Mouse (Mus musculus) heart, adult 2 months (tissue): Measurements from ENCODE around the gene Atg10. TPM values are rescaled to one million over a fixed set of nuclear protein-coding genes. Genes with fewer than 3 reads are reported as not detected.

Experiments
- DNase-seq, 2 experiments: peaks; one replicate each; pipeline ENCODE4 v3.0.0; 2021
- H3K27ac ChIP-seq: fragments of 200-600 bp; 2 replicates; pipeline ENCODE4 v1.8.1; 2022
- H3K27me3 ChIP-seq: fragments of 200-500 bp; 2 replicates; pipeline ENCODE4 v1.6.1; 2012; ENCODE audit warnings: mild to moderate bottlenecking, low read length, inconsistent platforms, mixed read lengths; ENCODE audit not compliant: control insufficient read depth, insufficient read depth
- H3K36me3 ChIP-seq: fragments of 200-500 bp; 2 replicates; pipeline ENCODE4 v1.6.1; 2012; ENCODE audit warnings: low read length, inconsistent platforms; ENCODE audit not compliant: control insufficient read depth, insufficient read depth
- H3K4me1 ChIP-seq: fragments of 200-500 bp; 2 replicates; pipeline ENCODE4 v1.6.1; 2011; ENCODE audit warnings: low read length; ENCODE audit not compliant: control insufficient read depth, insufficient read depth
- H3K4me3 ChIP-seq: fragments of 200-600 bp; 2 replicates; pipeline ENCODE4 v1.8.1; 2022
- H3K79me2 ChIP-seq: fragments of 200-500 bp; replicated peaks from 2 replicates; pipeline ENCODE4 v1.6.1; 2012; ENCODE audit warnings: mild to moderate bottlenecking, inconsistent platforms, low read length, moderate library complexity, mixed read lengths; ENCODE audit not compliant: control insufficient read depth, insufficient read depth
- H3K9ac ChIP-seq: fragments of 200-500 bp; 2 replicates; pipeline ENCODE4 v1.6.1; 2012; ENCODE audit warnings: low read depth, mild to moderate bottlenecking, control low read depth, inconsistent platforms, low read length, mixed read lengths
- CTCF ChIP-seq: fragments of 200-600 bp; IDR thresholded peaks from 2 replicates; pipeline ENCODE4 v1.8.1; 2022; ENCODE audit warnings: antibody characterized with exemption, mild to moderate bottlenecking, moderate library complexity
- EP300 ChIP-seq: fragments of 200-500 bp; IDR thresholded peaks from 2 replicates; pipeline ENCODE4 v1.6.1; 2011; ENCODE audit warnings: low read depth, low read length, control low read depth; ENCODE audit not compliant: insufficient read depth
- POLR2A ChIP-seq: fragments of 200-500 bp; IDR thresholded peaks from 2 replicates; pipeline ENCODE4 v1.6.1; 2011; ENCODE audit warnings: mild to moderate bottlenecking, low read depth, low read length, control low read depth; ENCODE audit not compliant: insufficient read depth
- WGBS: fragments of 180-500 bp; shearing (Covaris S2); methylation state at CpG from one replicate; pipeline ENCODE4 v1.1.7; 2018; 5-methylcytosine and 5-hydroxymethylcytosine counted together
- intact Hi-C: fragments of 180-260 bp; cut with DNase I; formaldehyde crosslinking; loops from one replicate; pipeline ENCODE4 v1.15.1; 2025
- polyA plus RNA-seq: library from polyadenylated mRNA; depleted of rRNA; stranded (reverse); fragments of >200 nt; gene quantifications from 2 replicates; pipeline ENCODE4 v1.2.3, GENCODE M21; 2012
- total RNA-seq, 2 experiments: library from RNA; stranded (reverse); gene quantifications; 2 replicates each; pipeline ENCODE4 v1.2.3; 2021

Atg10 gene
- total and polyA plus RNA-seq, 3 experiments: 5.9 to 27.1 (median 25.1) TPM

DNA sequence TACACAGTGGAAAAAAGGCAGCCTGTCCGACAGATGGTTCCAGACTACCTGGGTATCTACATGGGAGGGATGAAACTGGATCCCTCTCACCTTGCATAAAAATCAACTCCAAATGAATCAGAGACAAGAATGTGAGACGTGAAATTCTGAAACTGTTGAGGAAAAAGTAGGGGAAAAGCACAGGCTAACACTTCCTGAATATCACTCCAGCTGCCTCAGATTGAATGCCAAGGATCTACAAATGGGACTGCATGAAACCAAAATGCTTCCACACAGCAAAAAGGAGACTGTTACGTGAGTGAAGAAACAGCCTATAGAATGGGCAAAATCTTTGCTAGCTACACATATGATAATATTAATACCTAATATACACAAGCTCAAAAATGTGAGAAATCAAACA is 238.4 kb downstream of the Atg10 start:
- H3K79me2 ChIP-seq: no peaks in the 10 kb centered on the region
- H3K27ac ChIP-seq: no peak overlapping the region
- TF ChIP-seq POLR2A: no peak
- H3K36me3 ChIP-seq: no peaks in the 10 kb centered on the region
- no peaks in the 10 kb centered on the region for H3K4me1 ChIP-seq
- H3K4me3 ChIP-seq: no peak overlapping the region
- DNase-seq: no peak
- no peak overlapping the region for H3K9ac ChIP-seq
- intact Hi-C loops: no loop called here
- H3K27me3 ChIP-seq: no peaks in the 10 kb centered on the region
- WGBS: 70% methylated on average over 3 of the region's 3 CpGs

DNA sequence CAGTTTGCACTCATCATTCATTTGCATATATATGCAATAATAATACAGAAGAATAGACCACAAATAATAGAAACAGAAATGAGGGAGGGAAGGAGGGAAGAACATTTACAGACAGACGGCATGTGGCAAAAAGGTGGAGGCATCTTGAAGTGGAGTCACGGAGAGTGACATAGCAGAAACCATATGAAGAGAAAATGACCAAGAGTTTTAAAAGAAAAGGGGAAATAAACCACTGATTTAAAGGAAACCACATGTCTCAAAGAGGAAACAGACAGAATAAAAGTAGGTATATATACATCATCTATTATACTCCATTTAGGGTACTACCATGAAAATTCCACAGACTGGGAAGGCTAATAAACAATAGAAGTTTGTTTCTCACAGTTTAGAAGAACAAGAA is 239.7 kb downstream of the Atg10 start:
- H3K9ac ChIP-seq: no peak overlapping the region
- H3K36me3 ChIP-seq: no peaks in the 10 kb centered on the region
- H3K79me2 ChIP-seq: no peaks in the 10 kb centered on the region
- TF ChIP-seq EP300: no peak
- TF ChIP-seq CTCF: no peak
- no peak for TF ChIP-seq POLR2A
- H3K4me3 ChIP-seq: no peak overlapping the region
- WGBS: 81% methylated on average over 2 of the region's 2 CpGs
- no peak overlapping the region for H3K27ac ChIP-seq
- intact Hi-C loops: no loop called here
- DNase-seq: no peak
- H3K27me3 ChIP-seq: no peaks in the 10 kb centered on the region
- H3K4me1 ChIP-seq: no peaks in the 10 kb centered on the region

DNA sequence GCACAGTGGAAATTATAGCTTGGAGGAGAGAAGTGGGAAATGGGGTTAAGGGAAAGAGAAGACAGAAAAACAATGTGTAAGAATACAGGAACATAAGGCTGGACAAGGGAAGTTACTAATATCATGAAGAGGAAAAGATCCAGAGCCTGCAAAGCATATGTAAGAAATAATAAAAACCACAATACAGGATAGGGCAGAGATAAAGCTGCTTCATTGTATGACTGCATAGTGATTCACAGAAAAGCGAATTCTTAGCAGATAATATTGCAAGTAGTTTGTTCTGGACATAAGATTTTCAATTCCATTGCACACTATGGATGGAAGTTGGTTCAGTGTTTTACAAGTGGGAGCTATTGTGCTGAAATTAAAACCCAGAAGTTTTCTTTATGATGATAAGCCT is 242.0 kb downstream of the Atg10 start:
- intact Hi-C loops: no loop called here
- no peak for DNase-seq
- TF ChIP-seq POLR2A (no peak), CTCF (no peak), EP300 (no peak)
- Histone ChIP-seq H3K27ac (no peak overlapping the region), H3K27me3 (no peaks in the 10 kb centered on the region), H3K4me1 (no peaks in the 10 kb centered on the region), H3K4me3 (no peak overlapping the region), H3K9ac (no peak overlapping the region), H3K36me3 (no peaks in the 10 kb centered on the region), H3K79me2 (no peaks in the 10 kb centered on the region)
- WGBS: 85% methylated on average over 1 of the region's 1 CpGs

DNA sequence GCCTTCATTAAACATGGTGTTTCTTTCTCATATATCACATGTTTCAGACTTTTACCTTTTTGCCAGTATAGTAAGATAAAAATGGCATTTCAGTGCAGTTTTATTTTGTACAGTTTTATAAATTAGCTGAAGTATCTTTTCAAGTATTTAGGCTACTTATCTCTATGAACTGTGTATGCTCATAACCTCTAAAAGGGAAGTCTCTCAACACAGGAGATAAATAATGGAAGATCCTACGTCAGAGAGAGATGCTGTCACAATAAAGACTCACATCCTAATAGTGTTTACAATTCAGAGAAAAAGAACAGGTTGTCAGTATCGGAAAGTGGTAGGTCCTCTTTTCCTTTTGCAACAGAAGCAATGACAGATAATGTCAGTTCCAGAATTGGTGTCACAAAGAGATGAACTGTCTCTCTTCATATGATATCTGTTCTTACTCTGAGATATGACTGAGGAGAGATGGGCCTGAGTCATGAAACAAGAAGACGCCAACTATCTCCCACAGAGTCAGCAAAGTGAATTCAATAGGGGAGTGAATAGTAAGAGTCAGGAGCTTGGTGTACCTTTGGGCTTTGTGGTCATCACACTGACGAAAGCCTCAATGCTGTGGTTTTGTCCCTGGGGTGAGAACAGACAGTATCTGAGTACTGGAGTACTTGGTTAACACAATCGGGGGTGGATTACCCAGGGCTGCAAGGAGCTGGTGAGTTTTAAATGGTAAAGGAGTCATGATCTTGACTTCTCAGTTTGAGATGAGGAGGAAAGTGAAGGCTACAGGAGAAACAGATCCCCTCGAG is 242.7 kb downstream of the Atg10 start:
- no peaks in the 10 kb centered on the region for H3K36me3 ChIP-seq
- TF ChIP-seq CTCF (no peak), EP300 (no peak), POLR2A (no peak)

DNA sequence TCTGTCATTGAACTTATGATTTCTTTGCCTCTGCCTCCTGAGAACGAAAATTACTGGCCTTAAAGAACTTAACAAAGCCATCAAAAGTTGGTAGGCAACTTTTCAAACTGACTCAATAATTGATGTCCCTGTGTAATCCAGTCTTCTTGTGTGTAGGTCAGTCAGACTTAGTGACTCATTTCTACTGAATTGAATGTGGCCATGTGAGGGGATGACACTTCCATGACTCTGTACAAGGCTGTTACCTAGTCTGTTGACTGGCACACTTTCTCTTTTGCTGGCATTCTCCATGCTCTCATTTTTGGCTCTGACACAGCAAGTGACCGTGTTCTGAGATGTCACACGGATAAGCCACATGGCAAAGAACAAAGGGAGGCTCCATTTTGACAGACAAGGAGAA is 246.7 kb downstream of the Atg10 start:
- intact Hi-C loops: no loop called here
- 90% methylated on average over 3 of the region's 3 CpGs for WGBS
- H3K27ac ChIP-seq: no peak overlapping the region
- no peak overlapping the region for H3K9ac ChIP-seq
- no peaks in the 10 kb centered on the region for H3K36me3 ChIP-seq
- no peaks in the 10 kb centered on the region for H3K4me1 ChIP-seq
- TF ChIP-seq EP300: no peak
- TF ChIP-seq CTCF: no peak
- TF ChIP-seq POLR2A: no peak
- no peaks in the 10 kb centered on the region for H3K79me2 ChIP-seq
- H3K4me3 ChIP-seq: no peak overlapping the region
- DNase-seq: no peak
- H3K27me3 ChIP-seq: no peaks in the 10 kb centered on the region

More for the DNA sequence above, 242.7 kb downstream of the Atg10 start:
- DNase-seq: no peak
- H3K27ac ChIP-seq: no peak overlapping the region
- H3K9ac ChIP-seq: no peak overlapping the region
- no peaks in the 10 kb centered on the region for H3K4me1 ChIP-seq
- intact Hi-C loops: no loop called here
- H3K79me2 ChIP-seq: no peaks in the 10 kb centered on the region
- no peaks in the 10 kb centered on the region for H3K27me3 ChIP-seq
- 82% methylated on average over 6 of the region's 6 CpGs for WGBS
- H3K4me3 ChIP-seq: no peak overlapping the region

DNA sequence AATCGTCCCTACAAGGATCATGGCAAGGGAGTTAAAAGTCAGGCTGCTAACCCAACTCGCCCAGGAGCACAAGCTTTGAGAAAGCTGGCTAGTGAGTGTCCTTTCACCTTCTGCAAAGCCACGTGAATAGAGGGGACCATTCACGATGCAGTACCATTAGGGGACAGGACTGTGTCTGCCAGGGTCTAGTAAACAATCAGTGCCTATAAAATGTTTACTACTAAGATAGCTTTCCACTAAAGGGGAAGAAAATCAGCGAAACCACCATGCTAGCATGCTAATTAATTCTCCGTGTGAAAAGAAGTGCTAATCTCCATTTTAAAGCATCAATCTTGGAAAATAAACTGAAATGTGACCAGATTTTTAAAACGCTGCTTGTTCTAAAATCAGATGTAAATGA is 250.4 kb downstream of the Atg10 start:
- no peak overlapping the region for H3K4me3 ChIP-seq
- WGBS: 77% methylated on average over 7 of the region's 7 CpGs
- H3K4me1 ChIP-seq: no peaks in the 10 kb centered on the region

More for the DNA sequence above, 250.4 kb downstream of the Atg10 start:
- TF ChIP-seq EP300: no peak
- no peak for TF ChIP-seq POLR2A
- TF ChIP-seq CTCF: no peak
- intact Hi-C loops: no loop called here
- no peaks in the 10 kb centered on the region for H3K36me3 ChIP-seq
- H3K79me2 ChIP-seq: no peaks in the 10 kb centered on the region
- no peak overlapping the region for H3K27ac ChIP-seq
- H3K27me3 ChIP-seq: no peaks in the 10 kb centered on the region
- DNase-seq: no peak
- no peak overlapping the region for H3K9ac ChIP-seq
